Mouse (Mus musculus): ENCODE measurements around the gene Nav3. TPM values are rescaled to one million over a fixed set of nuclear protein-coding genes. Genes with fewer than 3 reads are reported as not detected.

Nav3 gene
- total RNA-seq, 2 experiments from 2014 or later, result 1.3 to 1.4 TPM

DNA sequence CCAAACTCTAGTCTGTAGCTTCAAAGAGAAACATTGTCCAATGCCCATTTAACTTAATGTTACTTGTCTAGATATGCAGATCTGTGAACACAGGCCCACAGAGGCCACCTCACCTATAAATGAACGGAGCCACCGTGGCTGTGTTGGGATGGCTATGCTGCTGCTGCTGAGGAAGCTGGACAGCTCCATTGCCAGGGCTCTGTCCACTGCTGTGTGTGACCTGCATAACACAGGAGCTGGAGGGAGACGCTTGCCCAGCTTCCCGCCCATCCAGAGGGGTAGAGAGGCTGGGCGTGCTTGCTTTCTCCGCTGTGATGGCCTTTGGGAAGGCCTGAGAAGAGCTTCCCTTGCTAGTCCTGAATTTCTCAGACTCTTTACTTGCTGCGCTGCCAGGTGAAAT lies 603.6 kb downstream of the Nav3 start:
- DNase-seq (ENCODE audit: low spot score), result no peak

DNA sequence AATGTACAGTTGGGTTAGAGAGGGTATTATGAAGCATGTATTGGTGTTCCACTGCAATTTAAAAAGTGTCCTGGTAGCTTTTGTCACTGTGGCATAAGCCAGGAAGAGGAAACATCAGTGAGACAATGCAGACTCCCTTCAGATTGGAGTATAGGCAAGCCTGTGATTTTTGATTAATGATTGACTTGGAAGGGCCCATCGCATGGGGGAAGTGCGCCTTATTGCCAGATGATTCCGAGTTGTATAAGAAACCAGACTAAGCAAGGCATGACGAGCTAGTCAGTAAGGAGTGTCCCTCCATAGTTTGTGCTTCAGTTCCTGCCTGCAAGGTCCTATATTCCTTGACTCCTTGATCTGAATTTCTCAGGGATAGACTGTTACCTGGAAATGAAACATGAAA lies 608.4 kb downstream of the Nav3 start:
- DNase-seq (ENCODE audit: low spot score), result no peak

DNA sequence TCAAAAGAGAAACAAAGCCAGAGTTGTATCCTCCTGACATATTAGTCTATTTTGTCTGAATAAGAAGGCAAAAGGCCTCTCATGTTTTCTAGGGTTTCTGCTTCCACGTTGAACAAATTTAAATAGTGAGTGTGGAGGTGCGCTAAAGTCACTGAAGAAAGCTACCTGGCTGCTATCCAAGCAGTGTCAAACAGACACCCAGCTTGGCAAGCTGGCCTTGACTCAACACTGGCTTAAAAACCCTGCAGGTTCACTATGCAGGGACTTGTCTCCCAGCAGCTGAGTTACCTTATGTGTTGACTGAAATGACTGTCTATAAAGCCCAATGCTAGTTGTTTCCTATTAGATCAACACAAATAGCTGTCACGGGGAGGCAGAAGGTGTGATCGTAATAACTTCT lies 612.3 kb downstream of the Nav3 start:
- no peak for DNase-seq (ENCODE audit: low spot score)

DNA sequence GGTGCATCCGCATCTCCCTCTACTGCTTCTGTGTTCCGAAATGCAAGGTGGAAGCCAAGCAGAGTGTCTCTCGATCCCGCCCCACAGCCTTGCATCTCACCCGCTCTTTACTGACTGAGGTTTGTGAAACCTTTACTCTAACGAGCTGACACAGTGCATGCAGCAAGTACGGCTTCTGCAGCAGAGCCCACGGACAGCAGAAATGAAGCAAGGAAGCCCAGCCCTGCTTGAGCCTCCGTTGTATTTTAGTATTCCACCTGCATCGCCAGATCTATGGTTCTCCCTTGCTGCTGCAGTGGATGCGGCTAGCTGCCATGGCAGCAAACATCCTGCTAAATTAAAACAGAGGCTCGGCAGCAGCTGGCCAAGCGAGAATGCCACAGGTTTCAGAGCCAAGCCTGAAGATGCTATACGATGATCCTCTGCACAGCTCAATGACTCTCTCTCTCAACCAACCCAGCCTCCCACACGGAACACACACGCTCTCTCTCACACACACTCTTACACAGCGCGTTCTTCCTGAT lies 623.2 kb downstream of the Nav3 start:
- DNase-seq (ENCODE audit: low spot score), result no peak

DNA sequence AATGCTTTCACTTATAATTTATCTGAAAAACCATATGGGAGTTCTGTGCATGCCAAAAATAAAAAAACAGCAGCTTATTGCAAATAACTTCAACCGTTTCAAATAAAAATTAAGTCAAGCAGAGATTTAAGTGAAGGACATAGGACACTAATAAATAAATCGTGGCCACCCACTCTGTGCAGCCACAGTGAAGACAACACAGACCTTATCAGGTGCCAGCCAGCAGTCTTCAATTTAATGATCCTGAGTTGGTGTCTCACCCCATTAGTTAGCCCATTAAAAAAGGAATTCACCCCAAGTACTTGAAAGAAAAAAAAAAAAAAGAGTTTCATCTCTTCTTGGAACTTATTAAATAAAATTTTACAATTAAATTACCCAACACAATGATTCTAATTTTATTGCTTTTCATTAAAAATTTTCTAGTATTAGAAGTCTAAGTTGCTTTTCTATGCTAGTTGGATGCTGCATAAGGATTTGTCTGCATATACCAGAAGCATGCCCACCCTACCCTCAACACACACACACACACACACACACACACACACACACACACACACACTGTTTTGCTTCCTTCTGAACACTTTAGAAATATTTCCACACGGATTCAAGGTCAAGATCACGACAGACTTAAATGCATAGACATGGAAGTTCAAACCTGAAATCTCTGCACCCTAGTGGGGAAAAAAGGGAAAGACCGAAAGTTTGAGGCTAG lies 649.1 kb downstream of the Nav3 start:
- no peak for DNase-seq (ENCODE audit: low spot score)

DNA sequence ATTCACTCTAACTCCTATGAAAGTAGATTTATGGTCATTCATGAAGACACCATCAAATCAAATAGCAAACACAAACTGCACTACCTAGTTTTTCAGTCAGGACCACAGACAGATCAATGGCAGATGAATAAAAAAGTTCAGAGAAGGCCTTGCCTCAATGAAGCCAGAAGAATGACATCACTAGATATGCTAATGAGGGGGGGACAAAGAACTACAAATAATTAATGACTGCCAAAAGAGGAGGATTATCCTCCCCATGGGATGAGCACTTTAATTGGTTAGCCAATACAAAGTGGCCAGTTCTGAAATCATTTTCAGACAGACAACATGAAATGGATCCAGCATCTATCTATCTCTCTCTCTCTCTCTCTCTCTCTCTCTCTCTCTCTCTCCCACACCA lies 652.6 kb downstream of the Nav3 start:
- no peak for DNase-seq (ENCODE audit: low spot score)

DNA sequence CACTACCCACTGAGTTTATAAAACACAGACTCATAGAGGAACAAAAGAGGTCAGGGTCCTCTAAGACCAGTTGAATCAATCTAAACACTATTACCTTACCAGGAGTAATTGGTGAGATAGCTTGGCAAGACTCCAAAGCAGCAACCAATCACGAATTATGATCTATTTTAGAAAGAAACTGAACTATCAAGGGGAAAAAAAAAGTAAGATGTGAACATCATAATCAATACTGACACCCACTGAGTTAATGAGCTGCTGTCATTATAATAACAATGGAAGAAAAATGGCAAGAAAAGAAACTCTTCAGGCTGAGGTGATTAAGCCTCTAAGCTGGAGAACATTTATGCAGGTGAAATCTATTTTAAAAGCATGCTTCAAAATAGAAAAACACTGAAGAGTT lies 653.8 kb downstream of the Nav3 start:
- DNase-seq (ENCODE audit: low spot score), result no peak

DNA sequence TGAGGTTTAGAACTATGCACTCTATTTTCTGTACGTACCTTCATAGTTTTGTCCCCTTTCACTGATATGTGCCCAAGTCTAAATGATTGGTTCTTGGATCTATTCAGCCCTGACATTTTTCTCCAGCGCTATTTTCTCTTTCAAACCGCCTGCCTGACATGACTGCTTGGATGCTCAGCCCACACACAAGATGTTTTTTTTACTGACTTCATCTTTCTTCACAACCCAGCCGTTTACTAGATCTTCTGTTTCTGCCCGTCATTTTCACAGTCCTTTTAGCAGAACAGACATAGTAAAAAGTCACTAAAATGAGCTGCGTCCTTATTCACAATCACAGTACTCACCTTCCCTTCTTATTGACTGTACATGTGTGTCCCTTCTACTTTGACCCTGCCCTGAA lies 656.8 kb downstream of the Nav3 start:
- no peak for DNase-seq (ENCODE audit: low spot score)

DNA sequence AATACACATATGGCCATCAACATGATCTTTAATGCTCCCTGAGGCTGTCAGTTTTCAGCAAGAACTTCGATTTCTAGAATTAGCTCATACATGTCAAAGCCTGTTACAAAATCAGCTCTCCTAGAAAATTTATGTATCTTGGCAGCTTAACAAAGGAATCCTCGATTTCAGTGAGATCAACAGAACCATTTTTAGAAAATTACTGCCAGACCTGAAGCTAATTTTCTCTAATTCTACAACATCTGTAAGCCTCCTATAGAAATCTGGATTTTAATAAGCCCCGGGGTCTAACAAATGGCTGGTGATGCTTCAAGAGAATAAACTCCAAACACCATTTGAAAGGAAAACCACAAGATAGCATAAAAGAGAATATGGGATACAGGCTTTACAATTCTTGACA lies 659.0 kb downstream of the Nav3 start:
- no peak for DNase-seq (ENCODE audit: low spot score)

DNA sequence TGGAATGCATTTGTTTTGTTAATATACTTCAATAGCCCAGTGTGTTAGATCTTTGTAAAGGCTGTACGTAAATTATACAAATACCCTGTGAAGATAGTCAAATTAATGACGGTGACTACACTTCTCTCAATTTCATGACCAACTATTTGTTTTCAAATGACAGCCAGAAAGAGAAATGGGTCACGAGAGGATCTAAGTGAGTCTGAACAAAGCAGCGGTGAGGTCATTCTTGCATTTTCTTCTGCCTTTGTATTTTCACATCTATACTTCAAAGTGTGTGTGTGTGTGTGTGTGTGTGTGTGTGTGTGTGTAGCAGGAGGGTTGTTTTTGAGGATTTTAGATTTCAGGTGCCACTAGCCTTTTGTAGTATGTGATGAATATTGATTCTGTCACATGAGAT lies 662.5 kb downstream of the Nav3 start:
- no peak for DNase-seq (ENCODE audit: low spot score)

DNA sequence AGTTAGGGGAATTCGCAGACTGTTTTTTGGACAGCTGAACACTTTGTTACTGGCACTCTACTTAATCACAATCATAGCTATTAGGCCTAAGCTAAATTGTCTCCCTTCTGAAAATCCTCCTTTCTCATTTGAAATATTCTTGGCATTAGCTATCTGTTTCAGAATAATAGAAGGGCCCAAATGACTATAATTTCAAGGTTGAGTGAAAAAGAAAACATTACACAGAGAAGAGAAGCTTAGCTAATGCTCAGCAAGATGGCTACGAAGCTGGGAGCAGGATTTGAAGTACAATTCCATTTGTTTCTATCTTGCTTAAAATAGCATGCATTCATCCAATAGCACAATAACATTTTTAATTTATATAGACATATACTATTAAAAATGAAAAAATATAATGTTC lies 667.3 kb downstream of the Nav3 start:
- no peak for DNase-seq (ENCODE audit: low spot score)

DNA sequence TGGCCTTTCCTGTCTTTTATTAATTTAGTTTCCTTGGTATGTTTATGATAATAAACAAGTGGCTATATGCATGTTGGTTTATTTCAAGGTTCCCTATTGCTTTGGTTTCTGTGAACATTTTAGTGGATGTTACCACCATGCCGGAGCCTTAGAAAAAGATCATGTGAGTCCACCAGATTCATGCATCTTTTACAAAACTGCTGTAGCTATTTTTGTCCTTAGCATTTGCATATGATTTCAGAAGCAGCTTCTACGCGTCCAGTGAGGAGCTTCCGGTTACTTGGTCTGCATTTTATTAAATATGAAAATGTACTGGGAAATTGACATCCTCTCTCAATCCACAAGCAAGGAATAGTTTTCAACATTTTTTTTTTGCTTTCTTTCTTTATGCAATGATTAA lies 676.9 kb downstream of the Nav3 start:
- no peak for DNase-seq (ENCODE audit: low spot score)

DNA sequence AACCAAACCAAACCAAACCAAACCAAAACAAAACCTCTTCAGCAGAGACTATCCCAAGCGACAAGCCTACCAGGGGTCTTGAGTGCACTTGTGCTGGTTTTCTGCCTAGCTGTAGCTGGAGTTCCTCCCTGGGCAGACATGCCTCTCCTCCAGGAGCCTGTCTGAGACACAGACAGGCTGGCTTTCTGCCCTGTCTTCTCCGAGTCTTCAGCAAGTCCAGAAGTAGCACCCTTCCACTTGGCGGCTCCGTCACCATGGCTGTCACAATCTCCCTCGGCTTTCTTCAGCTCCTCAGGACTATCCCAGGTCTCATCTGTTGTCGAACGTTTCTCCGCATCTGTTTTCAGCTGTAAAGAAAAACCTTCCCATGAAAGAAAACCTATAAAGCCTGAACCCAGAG lies 686.9 kb downstream of the Nav3 start:
- no peak for DNase-seq (ENCODE audit: low spot score)

DNA sequence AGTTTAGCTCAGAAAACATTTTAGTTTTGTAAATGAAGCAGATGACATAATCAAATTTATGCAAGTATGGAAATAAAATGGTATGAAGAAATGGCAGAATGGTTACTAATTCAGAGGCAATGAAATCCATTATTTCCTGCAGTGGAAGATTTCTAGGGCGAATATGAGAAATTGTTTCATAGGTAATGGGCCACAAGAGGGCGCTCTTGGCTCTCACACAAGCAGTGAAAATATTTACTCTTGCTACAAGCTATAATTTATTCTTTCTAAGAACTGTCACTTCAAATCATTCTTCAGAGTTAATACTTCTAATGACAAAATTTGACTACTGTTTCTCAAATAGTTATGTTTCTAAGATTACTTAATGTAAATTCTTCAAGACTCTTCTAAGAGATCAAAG lies 690.4 kb downstream of the Nav3 start:
- DNase-seq (ENCODE audit: low spot score), result peak; percentile 18

DNA sequence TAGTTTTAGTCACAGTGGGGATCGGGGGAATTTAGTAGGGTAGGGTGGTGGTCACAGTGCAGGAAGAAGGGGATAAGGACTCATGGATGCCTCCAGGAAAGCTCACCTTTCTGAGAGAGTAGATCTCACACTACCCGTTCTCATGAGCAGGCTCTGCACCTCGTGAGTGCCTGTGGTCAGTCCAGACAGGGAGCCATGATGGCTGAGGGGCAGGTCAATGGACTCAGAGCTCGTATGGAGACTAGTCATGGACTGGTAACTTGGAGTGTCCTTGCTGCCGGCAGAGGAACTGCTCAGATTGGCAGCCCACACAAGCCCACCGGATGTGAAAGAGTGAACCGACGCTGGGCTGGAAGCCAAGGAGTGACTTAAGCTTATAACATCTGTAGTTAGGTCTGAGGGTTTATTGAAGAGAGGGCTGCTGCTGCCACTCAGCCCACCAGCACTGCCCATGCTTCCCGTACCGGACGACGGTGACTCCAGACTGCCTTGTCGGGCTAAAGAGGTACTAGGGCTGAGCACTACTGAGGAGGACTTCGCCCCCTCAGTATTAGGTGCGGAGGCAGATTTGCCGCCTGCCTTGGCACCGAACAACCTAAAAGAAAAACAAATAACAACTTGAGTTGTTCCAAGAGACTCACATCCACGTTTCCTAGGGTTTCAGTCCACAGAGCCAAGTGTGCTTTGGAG lies 691.4 kb downstream of the Nav3 start:
- DNase-seq (ENCODE audit: low spot score), result no peak

DNA sequence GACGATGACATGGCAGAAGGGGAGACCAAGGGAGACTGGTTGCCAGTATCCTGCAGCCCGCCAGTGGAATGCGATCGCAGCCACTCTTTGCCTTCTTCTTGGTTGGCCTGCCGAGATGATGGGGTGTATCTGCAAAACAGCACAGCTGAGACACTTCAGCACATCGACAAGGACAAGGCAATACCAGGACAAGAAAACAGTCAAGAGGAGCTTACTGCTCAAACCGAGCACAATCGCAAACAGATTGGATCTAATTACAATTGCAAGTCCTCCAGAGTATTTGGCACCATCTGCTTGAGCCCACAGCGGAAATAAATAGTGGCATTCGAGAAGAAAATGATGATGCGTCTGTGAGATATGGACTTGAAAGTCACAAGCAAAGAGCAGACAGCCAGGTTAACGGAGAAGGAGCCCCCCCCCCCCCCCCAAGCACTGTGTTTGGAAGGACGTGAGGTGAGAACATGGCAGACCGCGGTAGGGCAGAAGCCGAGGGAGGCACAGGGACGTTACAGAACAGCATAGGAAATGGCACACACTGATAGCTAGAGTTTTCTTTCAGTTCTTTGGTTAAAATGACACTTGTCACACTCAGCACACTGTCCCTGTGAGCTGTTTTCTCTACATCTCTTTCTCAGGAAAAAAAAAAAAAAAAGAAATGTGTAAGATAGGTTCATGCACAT lies 696.9 kb downstream of the Nav3 start:
- no peak for DNase-seq (ENCODE audit: low spot score)

DNA sequence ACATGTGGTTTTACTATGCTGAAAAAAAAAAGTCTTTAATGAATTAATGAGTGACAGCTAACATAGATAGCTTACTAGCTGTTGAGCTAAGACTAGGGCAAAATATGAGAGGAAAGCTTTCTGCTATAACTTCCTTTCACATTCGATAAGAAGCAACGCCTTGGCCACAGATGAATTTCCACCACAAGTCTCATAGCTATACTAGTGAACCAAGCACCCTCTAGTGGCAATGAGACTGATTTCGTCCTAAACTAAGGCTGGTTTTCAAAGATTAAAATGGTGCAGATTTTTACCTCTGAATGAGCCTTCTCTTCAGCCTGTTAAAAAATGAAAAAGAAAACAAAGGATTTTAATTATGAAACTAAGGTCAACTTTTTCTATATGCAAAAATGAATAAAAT lies 709.1 kb downstream of the Nav3 start:
- DNase-seq (ENCODE audit: low spot score), result no peak

DNA sequence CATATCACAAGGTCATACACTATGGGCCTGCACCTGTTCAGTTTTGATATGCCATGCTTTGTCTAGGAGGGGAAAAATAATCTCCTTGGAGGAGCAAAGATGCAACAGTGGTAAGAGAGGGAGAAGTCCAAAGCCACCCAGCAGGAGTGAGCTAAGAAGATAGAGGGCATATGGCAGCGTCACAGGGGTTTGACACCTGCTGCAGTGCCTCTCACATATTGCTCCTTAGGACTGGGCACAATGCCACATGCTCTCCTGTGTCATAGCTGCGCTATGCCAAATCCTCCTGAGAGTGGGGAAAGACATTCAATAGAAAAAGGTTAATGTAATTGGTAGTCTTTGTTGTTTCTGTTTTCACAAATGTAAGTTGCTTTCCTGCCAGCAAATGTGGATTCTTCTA lies 714.3 kb downstream of the Nav3 start:
- no peak for DNase-seq (ENCODE audit: low spot score)

DNA sequence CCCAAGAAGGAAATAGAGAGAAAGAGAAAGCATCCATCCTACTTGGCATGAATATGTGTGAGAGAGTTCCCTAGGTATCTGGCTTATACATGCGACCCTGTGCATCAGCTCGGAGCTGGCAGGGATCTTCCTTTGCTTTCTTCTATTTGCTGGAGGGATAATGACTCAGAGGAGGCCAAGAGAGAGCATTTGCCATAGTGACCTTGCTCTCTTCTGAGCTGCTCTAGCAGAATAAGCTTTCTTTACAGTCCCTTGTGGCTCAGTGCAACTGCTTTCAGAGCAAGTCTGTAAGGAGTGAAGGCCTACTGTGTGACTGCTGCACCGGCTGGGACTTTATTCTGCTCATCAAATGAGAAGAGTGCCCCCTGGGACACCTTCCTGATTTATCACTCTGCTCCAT lies 715.7 kb downstream of the Nav3 start:
- no peak for DNase-seq (ENCODE audit: low spot score)

DNA sequence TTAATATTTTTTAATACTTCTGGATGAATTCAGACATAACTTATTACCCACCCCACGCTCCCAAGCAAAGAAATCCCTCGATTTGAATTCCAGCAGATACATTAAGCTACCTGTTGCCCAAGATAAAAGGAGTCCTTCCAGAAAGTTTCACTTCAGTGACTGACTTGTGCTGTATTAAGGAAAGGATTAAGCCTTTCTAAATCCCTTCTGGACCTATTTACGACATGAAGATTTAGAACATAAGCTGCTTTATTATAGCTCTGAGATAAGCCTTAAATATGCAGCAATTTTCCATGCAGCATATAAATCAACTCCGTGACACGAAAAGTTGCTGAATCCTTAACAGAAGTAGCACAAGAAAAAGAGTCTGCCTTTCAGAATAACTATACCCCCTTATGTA lies 732.4 kb downstream of the Nav3 start:
- DNase-seq (ENCODE audit: low spot score), result no peak

DNA sequence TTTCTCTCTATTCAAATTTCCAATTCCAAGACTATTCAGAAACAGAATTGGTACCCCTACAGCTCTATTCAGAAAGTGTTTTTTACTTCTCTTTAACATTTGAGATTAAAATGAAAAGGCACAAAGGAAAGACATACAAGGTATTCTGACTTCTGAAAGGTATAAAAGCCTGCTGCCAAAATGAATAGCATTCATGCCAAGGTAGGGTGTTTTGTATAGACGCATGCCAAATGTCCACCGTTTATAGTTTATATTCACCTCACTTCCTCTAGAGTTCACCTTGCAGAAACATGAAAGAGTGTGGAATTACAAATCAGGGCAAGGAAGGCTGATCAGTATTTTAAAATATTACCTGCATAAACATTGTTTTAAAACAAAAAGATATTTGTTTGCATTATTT lies 737.2 kb downstream of the Nav3 start:
- no peak for DNase-seq (ENCODE audit: low spot score)

DNA sequence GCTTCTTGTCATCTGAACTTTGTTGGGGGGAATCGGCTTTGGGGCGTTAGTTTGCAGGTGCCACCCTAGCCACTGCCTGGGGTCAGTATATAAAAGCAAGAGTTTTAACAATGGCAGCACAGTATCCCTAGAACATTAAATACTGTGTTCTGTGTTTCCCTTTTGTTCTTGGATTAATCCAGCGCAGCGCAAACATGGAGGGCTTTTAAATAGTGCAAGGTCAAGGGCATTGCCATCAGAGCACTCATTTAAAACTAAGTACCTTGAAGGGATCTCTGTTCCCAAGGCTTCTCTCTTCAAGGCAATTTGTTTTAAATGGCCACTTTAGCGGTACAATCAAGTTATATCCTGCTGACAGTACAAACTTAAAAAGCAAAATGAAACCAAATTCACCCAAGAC lies 737.6 kb downstream of the Nav3 start:
- DNase-seq (ENCODE audit: low spot score), result no peak

DNA sequence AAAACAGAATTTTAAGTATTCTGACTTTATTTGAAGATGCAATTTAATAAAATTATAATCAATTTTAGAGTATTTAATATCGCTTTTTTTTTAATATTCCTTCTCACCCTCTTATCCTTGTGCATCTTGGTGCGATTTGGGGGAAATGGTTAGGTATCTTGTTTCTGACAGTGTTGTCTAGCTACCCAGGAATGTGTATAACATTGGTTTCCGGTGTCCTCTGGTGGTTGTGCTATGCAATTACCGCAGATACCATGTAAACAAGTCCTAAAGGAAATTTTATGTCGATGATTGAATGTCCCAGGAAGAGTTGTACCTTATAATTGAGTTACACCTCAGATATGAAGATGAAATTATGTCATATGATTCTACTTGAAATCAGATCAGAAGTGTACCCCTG lies 743.0 kb downstream of the Nav3 start:
- DNase-seq (ENCODE audit: low spot score), result no peak
